Mouse (Mus musculus): ENCODE measurements at regions not wholly inside any gene's neighbourhood (a gene's known extent, or its start where the extent isn't known, plus 50 kb on each side); places are given as distances from the start of the nearest gene placed in this dataset.

GRCm38 (mm10) chr8:8489784-8490183 is 171.3 kb downstream of the Efnb2 start:
- no peak overlapping the region for H3K27ac ChIP-seq (ENCODE audit: insufficient read depth, low read length)
- H3K9me3 ChIP-seq (replicated peaks; ENCODE audit: control insufficient read depth, insufficient read depth, low read length, poor library complexity, severe bottlenecking) = peaks cover 4% of the 10 kb centered on the region; the same call in 1 of the 2 replicates
- no peak overlapping the region for H3K9ac ChIP-seq (ENCODE audit: low read depth, poor library complexity, severe bottlenecking)
- no peak; the same call in 1 of the 2 replicates for TF ChIP-seq EP300 (IDR thresholded peaks at IDR 0.05; ENCODE audit: insufficient read depth, low read depth, low read length)
- TF ChIP-seq CTCF (IDR thresholded peaks at IDR 0.05; ENCODE audit: low read depth, low read length) = no peak
- TF ChIP-seq POLR2A (IDR thresholded peaks at IDR 0.05; ENCODE audit: insufficient read depth, low read length) = no peak
- H3K4me1 ChIP-seq (ENCODE audit: control insufficient read depth, insufficient read depth, low read length) = peaks cover 5% of the 10 kb centered on the region
- H3K4me3 ChIP-seq (ENCODE audit: low read depth, low read length) = no peak overlapping the region
- no peaks in the 10 kb centered on the region for H3K27me3 ChIP-seq (ENCODE audit: control insufficient read depth, insufficient read depth, low read length, poor library complexity, severe bottlenecking)
- no peaks in the 10 kb centered on the region for H3K36me3 ChIP-seq (ENCODE audit: control insufficient read depth, insufficient read depth, low read length, poor library complexity, severe bottlenecking)

- Histone ChIP-seq H3K9me3 (replicated peaks; ENCODE audit: control insufficient read depth, insufficient read depth, low read length, poor library complexity, severe bottlenecking) (no peaks in the 10 kb centered on the region), H3K36me3 (ENCODE audit: control insufficient read depth, insufficient read depth, low read length, poor library complexity, severe bottlenecking) (no peaks in the 10 kb centered on the region), H3K4me3 (ENCODE audit: low read depth, low read length) (no peak overlapping the region), H3K4me1 (ENCODE audit: control insufficient read depth, insufficient read depth, low read length) (peaks cover 5% of the 10 kb centered on the region), H3K9ac (ENCODE audit: low read depth, poor library complexity, severe bottlenecking) (peak overlapping the region; percentile 4; the same call in 1 of the 2 replicates), H3K27ac (ENCODE audit: insufficient read depth, low read length) (no peak overlapping the region), H3K27me3 (ENCODE audit: control insufficient read depth, insufficient read depth, low read length, poor library complexity, severe bottlenecking) (no peaks in the 10 kb centered on the region)
- TF ChIP-seq EP300 (IDR thresholded peaks at IDR 0.05; ENCODE audit: insufficient read depth, low read depth, low read length) = no peak
- no peak for TF ChIP-seq POLR2A (IDR thresholded peaks at IDR 0.05; ENCODE audit: insufficient read depth, low read length)
- TF ChIP-seq CTCF (IDR thresholded peaks at IDR 0.05; ENCODE audit: low read depth, low read length) = no peak
Observed at GRCm38 (mm10) chr8:8488695-8489571, 172.1 kb downstream of the Efnb2 start.

- Histone ChIP-seq H3K9ac (ENCODE audit: low read depth, poor library complexity, severe bottlenecking) (peak overlapping the region; percentile 4; the same call in 1 of the 2 replicates), H3K4me3 (ENCODE audit: low read depth, low read length) (no peak overlapping the region), H3K4me1 (ENCODE audit: control insufficient read depth, insufficient read depth, low read length) (peaks cover 9% of the 10 kb centered on the region), H3K9me3 (replicated peaks; ENCODE audit: control insufficient read depth, insufficient read depth, low read length, poor library complexity, severe bottlenecking) (no peaks in the 10 kb centered on the region), H3K27ac (ENCODE audit: insufficient read depth, low read length) (no peak overlapping the region), H3K27me3 (ENCODE audit: control insufficient read depth, insufficient read depth, low read length, poor library complexity, severe bottlenecking) (no peaks in the 10 kb centered on the region), H3K36me3 (ENCODE audit: control insufficient read depth, insufficient read depth, low read length, poor library complexity, severe bottlenecking) (no peaks in the 10 kb centered on the region)
- no peak for TF ChIP-seq EP300 (IDR thresholded peaks at IDR 0.05; ENCODE audit: insufficient read depth, low read depth, low read length)
- TF ChIP-seq CTCF (IDR thresholded peaks at IDR 0.05; ENCODE audit: low read depth, low read length) = no peak
- TF ChIP-seq POLR2A (IDR thresholded peaks at IDR 0.05; ENCODE audit: insufficient read depth, low read length) = no peak
Observed at GRCm38 (mm10) chr8:8488191-8488694, 172.8 kb downstream of the Efnb2 start.

GRCm38 (mm10) chr8:8487706-8488105 is 173.3 kb downstream of the Efnb2 start:
- peaks cover 12% of the 10 kb centered on the region for H3K4me1 ChIP-seq (ENCODE audit: control insufficient read depth, insufficient read depth, low read length)
- H3K27ac ChIP-seq (ENCODE audit: insufficient read depth, low read length) = no peak overlapping the region
- TF ChIP-seq EP300 (IDR thresholded peaks at IDR 0.05; ENCODE audit: insufficient read depth, low read depth, low read length) (0 out of 2 replicates have a peak, but pooled peaks have one; percentile 62), CTCF (IDR thresholded peaks at IDR 0.05; ENCODE audit: low read depth, low read length) (no peak), POLR2A (IDR thresholded peaks at IDR 0.05; ENCODE audit: insufficient read depth, low read length) (no peak)
- no peak overlapping the region for H3K9ac ChIP-seq (ENCODE audit: low read depth, poor library complexity, severe bottlenecking)
- H3K4me3 ChIP-seq (ENCODE audit: low read depth, low read length) = no peak overlapping the region
- H3K9me3 ChIP-seq (replicated peaks; ENCODE audit: control insufficient read depth, insufficient read depth, low read length, poor library complexity, severe bottlenecking) = no peaks in the 10 kb centered on the region
- H3K27me3 ChIP-seq (ENCODE audit: control insufficient read depth, insufficient read depth, low read length, poor library complexity, severe bottlenecking) = no peaks in the 10 kb centered on the region
- no peaks in the 10 kb centered on the region for H3K36me3 ChIP-seq (ENCODE audit: control insufficient read depth, insufficient read depth, low read length, poor library complexity, severe bottlenecking)

GRCm38 (mm10) chr8:8486866-8487265 is 174.2 kb downstream of the Efnb2 start:
- Histone ChIP-seq H3K27me3 (ENCODE audit: control insufficient read depth, insufficient read depth, low read length, poor library complexity, severe bottlenecking) (no peaks in the 10 kb centered on the region), H3K27ac (ENCODE audit: insufficient read depth, low read length) (no peak overlapping the region), H3K9ac (ENCODE audit: low read depth, poor library complexity, severe bottlenecking) (no peak overlapping the region), H3K9me3 (replicated peaks; ENCODE audit: control insufficient read depth, insufficient read depth, low read length, poor library complexity, severe bottlenecking) (no peaks in the 10 kb centered on the region), H3K4me3 (ENCODE audit: low read depth, low read length) (no peak overlapping the region), H3K36me3 (ENCODE audit: control insufficient read depth, insufficient read depth, low read length, poor library complexity, severe bottlenecking) (no peaks in the 10 kb centered on the region), H3K4me1 (ENCODE audit: control insufficient read depth, insufficient read depth, low read length) (peaks cover 12% of the 10 kb centered on the region)
- TF ChIP-seq POLR2A (IDR thresholded peaks at IDR 0.05; ENCODE audit: insufficient read depth, low read length) (no peak), EP300 (IDR thresholded peaks at IDR 0.05; ENCODE audit: insufficient read depth, low read depth, low read length) (no peak), CTCF (IDR thresholded peaks at IDR 0.05; ENCODE audit: low read depth, low read length) (no peak)

GRCm38 (mm10) chr8:8485252-8485651 is 175.8 kb downstream of the Efnb2 start:
- Histone ChIP-seq H3K4me1 (ENCODE audit: control insufficient read depth, insufficient read depth, low read length) (peaks cover 11% of the 10 kb centered on the region), H3K27me3 (ENCODE audit: control insufficient read depth, insufficient read depth, low read length, poor library complexity, severe bottlenecking) (no peaks in the 10 kb centered on the region), H3K27ac (ENCODE audit: insufficient read depth, low read length) (no peak overlapping the region), H3K4me3 (ENCODE audit: low read depth, low read length) (no peak overlapping the region), H3K9ac (ENCODE audit: low read depth, poor library complexity, severe bottlenecking) (no peak overlapping the region), H3K36me3 (ENCODE audit: control insufficient read depth, insufficient read depth, low read length, poor library complexity, severe bottlenecking) (no peaks in the 10 kb centered on the region), H3K9me3 (replicated peaks; ENCODE audit: control insufficient read depth, insufficient read depth, low read length, poor library complexity, severe bottlenecking) (no peaks in the 10 kb centered on the region)
- TF ChIP-seq EP300 (IDR thresholded peaks at IDR 0.05; ENCODE audit: insufficient read depth, low read depth, low read length) (0 out of 2 replicates have a peak, but pooled peaks have one; percentile 10), POLR2A (IDR thresholded peaks at IDR 0.05; ENCODE audit: insufficient read depth, low read length) (no peak), CTCF (IDR thresholded peaks at IDR 0.05; ENCODE audit: low read depth, low read length) (no peak)
